Mouse (Mus musculus) hindbrain, postnatal 0 days (tissue): ENCODE results near the gene Cox5a. TPM values are rescaled to one million over a fixed set of nuclear protein-coding genes. Genes with fewer than 3 reads are reported as not detected.

ENCODE experiments used
- ATAC-seq: fragments of 200-750 bp; cut with Nextera tagmentation; 2 replicates; pipeline ENCODE4 v1.8.0; 2017; ENCODE audit warnings: mild to moderate bottlenecking, moderate TSS enrichment, moderate library complexity
- DNase-seq: peaks from one replicate; pipeline ENCODE4 v3.0.0-alpha.2; 2015; ENCODE audit warnings: low spot score
- H3K27ac ChIP-seq: fragments of 300-500 bp; sonication (generic); 2 replicates; pipeline ENCODE4 v1.5.1; 2014; ENCODE audit warnings: mild to moderate bottlenecking
- H3K27me3 ChIP-seq: fragments of 300-500 bp; sonication (generic); 2 replicates; pipeline ENCODE4 v1.6.1; 2014; ENCODE audit warnings: low read length, mixed read lengths; ENCODE audit not compliant: insufficient read depth
- H3K36me3 ChIP-seq: fragments of 300-500 bp; sonication (generic); 2 replicates; pipeline ENCODE4 v1.6.1; 2014; ENCODE audit warnings: low read length, mixed read lengths; ENCODE audit not compliant: insufficient read depth
- H3K4me1 ChIP-seq: fragments of 300-500 bp; sonication (generic); 2 replicates; pipeline ENCODE4 v1.6.1; 2014; ENCODE audit warnings: antibody characterized with exemption, low read length, mixed read lengths; ENCODE audit not compliant: insufficient read depth
- H3K4me2 ChIP-seq: fragments of 300-500 bp; sonication (generic); 2 replicates; pipeline ENCODE4 v1.6.1; 2014; ENCODE audit warnings: low read depth, mild to moderate bottlenecking, low read length, moderate library complexity, mixed read lengths
- H3K4me3 ChIP-seq: fragments of 300-500 bp; sonication (generic); 2 replicates; pipeline ENCODE4 v1.5.1; 2014; ENCODE audit warnings: low read length
- H3K9ac ChIP-seq: fragments of 300-500 bp; sonication (generic); replicated peaks from 2 replicates; pipeline ENCODE4 v1.6.1; 2014; ENCODE audit warnings: mild to moderate bottlenecking, low read length, moderate library complexity, mixed read lengths
- H3K9me3 ChIP-seq: fragments of 300-500 bp; sonication (generic); 2 replicates; pipeline ENCODE4 v1.6.1; 2016; ENCODE audit warnings: low read length, mixed read lengths
- CTCF ChIP-seq: IDR thresholded peaks from 2 replicates; pipeline ENCODE4 v1.5.1; 2016; ENCODE audit warnings: antibody characterized with exemption, control low read depth, low read depth
- WGBS: fragments of 180-500 bp; shearing (Covaris S2); extraction: QIAGEN DNeasy Blood & Tissue Kit; methylation state at CpG from one replicate; pipeline ENCODE4 v1.1.7; 2014; 5-methylcytosine and 5-hydroxymethylcytosine counted together
- polyA plus RNA-seq: library from polyadenylated mRNA; unstranded; fragments of >200 nt; fragmentation: Nextera tagmentation; extraction: Ambion mirVana; gene quantifications from 2 replicates; pipeline ENCODE4 v1.2.1, GENCODE M21; 2015
- total RNA-seq: library from RNA; depleted of rRNA; stranded (reverse); fragments of >200 nt; gene quantifications from 2 replicates; pipeline ENCODE4 v1.2.3, GENCODE M21; 2014

Cox5a gene
- total and polyA plus RNA-seq, 2 experiments from 2014 or later: 237 to 1,238 TPM

- peaks cover 29% of the 10 kb centered on the region for H3K4me1 ChIP-seq
- H3K4me2 ChIP-seq: peak overlapping the region; percentile 86
- ATAC-seq: no peak
- WGBS: 9% methylated on average over 13 of the region's 13 CpGs
- peak overlapping the region; percentile 41; the same call in 1 of the 2 replicates for H3K27ac ChIP-seq
- DNase-seq: peak; percentile 28
- peaks cover 9% of the 10 kb centered on the region for H3K27me3 ChIP-seq
- peak overlapping the region; percentile 18 for H3K4me3 ChIP-seq
- no peaks in the 10 kb centered on the region for H3K36me3 ChIP-seq
- TF ChIP-seq CTCF: no peak
- no peaks in the 10 kb centered on the region for H3K9me3 ChIP-seq
- peak overlapping the region; percentile 35; the same call in 1 of the 2 replicates for H3K9ac ChIP-seq
These were observed 19.6 kb upstream of the Cox5a start for GRCm38 (mm10) chr9:57501452-57501851.

- no peaks in the 10 kb centered on the region for H3K36me3 ChIP-seq
- DNase-seq (peak; percentile 82), ATAC-seq (no peak)
- H3K4me2 ChIP-seq: peak overlapping the region; percentile 86
- 2% methylated on average over 20 of the region's 20 CpGs for WGBS
- peaks cover 9% of the 10 kb centered on the region for H3K27me3 ChIP-seq
- H3K4me1 ChIP-seq: peaks cover 29% of the 10 kb centered on the region
- H3K9me3 ChIP-seq: no peaks in the 10 kb centered on the region
- peak overlapping the region; percentile 35; the same call in 1 of the 2 replicates for H3K9ac ChIP-seq
- H3K27ac ChIP-seq: peak overlapping the region; percentile 41; the same call in 1 of the 2 replicates
- H3K4me3 ChIP-seq: peak overlapping the region; percentile 18
- no peak for TF ChIP-seq CTCF
These were observed 19.2 kb upstream of the Cox5a start for GRCm38 (mm10) chr9:57501861-57502260.

GRCm38 (mm10) chr9:57502911-57503621 is 18.0 kb upstream of the Cox5a start:
- ATAC-seq (0 out of 2 replicates have a peak, but pooled peaks have one; percentile 7), DNase-seq (no peak)
- Histone ChIP-seq H3K4me3 (peak overlapping the region; percentile 41), H3K36me3 (no peaks in the 10 kb centered on the region), H3K4me1 (peaks cover 29% of the 10 kb centered on the region), H3K9ac (peak overlapping the region; percentile 48; the same call in 1 of the 2 replicates), H3K27ac (no peak overlapping the region; the same call in 1 of the 2 replicates), H3K4me2 (peak overlapping the region; percentile 86), H3K9me3 (no peaks in the 10 kb centered on the region), H3K27me3 (peaks cover 9% of the 10 kb centered on the region)
- TF ChIP-seq CTCF: no peak
- WGBS: 8% methylated on average over 23 of the region's 23 CpGs

GRCm38 (mm10) chr9:57503622-57504380 is 17.3 kb upstream of the Cox5a start, which contains the start of gene Rpp25:
Gene Rpp25 (plus strand): TSS chr9:57504026.
- TF ChIP-seq CTCF: no peak
- under 1% methylated on average over 46 of the region's 46 CpGs for WGBS
- H3K9me3 ChIP-seq: no peaks in the 10 kb centered on the region
- no peaks in the 10 kb centered on the region for H3K36me3 ChIP-seq
- peaks cover 9% of the 10 kb centered on the region for H3K27me3 ChIP-seq
- H3K4me2 ChIP-seq: peak within 1 kb of the TSS; percentile 86
- ATAC-seq: peak; percentile 55
- peak within 1 kb of the TSS; percentile 48; the same call in 1 of the 2 replicates for H3K9ac ChIP-seq
- DNase-seq: peak; percentile 23
- H3K4me3 ChIP-seq: peak within 1 kb of the TSS; percentile 41
- H3K4me1 ChIP-seq: peaks cover 29% of the 10 kb centered on the region
- peak within 1 kb of the TSS; percentile 62; the same call in 1 of the 2 replicates for H3K27ac ChIP-seq

- H3K27ac ChIP-seq: peak overlapping the region; percentile 62; the same call in 1 of the 2 replicates
- peaks cover 9% of the 10 kb centered on the region for H3K27me3 ChIP-seq
- peak; percentile 61 for TF ChIP-seq CTCF
These were observed 16.7 kb upstream of the Cox5a start for GRCm38 (mm10) chr9:57504381-57504700.

GRCm38 (mm10) chr9:57504891-57505290 is 16.2 kb upstream of the Cox5a start:
- 53% methylated on average over 10 of the region's 10 CpGs for WGBS
- Histone ChIP-seq H3K4me2 (peak overlapping the region; percentile 86), H3K27ac (0 out of 2 replicates have a peak overlapping the region, but pooled peaks have one; percentile 28), H3K36me3 (no peaks in the 10 kb centered on the region), H3K4me3 (peak overlapping the region; percentile 41; the same call in 1 of the 2 replicates), H3K9me3 (no peaks in the 10 kb centered on the region), H3K4me1 (peaks cover 29% of the 10 kb centered on the region), H3K9ac (no peak overlapping the region), H3K27me3 (peaks cover 9% of the 10 kb centered on the region)
- TF ChIP-seq CTCF: no peak
- DNase-seq (no peak), ATAC-seq (no peak)

More at GRCm38 (mm10) chr9:57504381-57504700, 16.7 kb upstream of the Cox5a start:
- Histone ChIP-seq H3K9me3 (no peaks in the 10 kb centered on the region), H3K36me3 (no peaks in the 10 kb centered on the region), H3K4me2 (peak overlapping the region; percentile 86), H3K9ac (peak overlapping the region; percentile 48; the same call in 1 of the 2 replicates), H3K4me1 (peaks cover 29% of the 10 kb centered on the region), H3K4me3 (peak overlapping the region; percentile 41)
- DNase-seq: peak; percentile 80
- WGBS: 1% methylated on average over 33 of the region's 34 CpGs
- ATAC-seq: peak; percentile 74
